Mouse (Mus musculus): ENCODE data around the gene Fbxw10. TPM values are rescaled to one million over a fixed set of nuclear protein-coding genes. Genes with fewer than 3 reads are reported as not detected.
A peak's percentile ranks its signal among the peaks of the same experiment; 100 is the strongest.

Fbxw10 gene
- polyA plus RNA-seq, 1 experiment from 2014 or later = 0.77 TPM

- H3K4me2 ChIP-seq (replicated peaks) = no peak overlapping the region
- WGBS = 95% methylated on average over 2 of the region's 2 CpGs
- H3K9ac ChIP-seq = no peak overlapping the region
- no peaks in the 10 kb centered on the region for H3K36me3 ChIP-seq
- ATAC-seq (ENCODE audit: insufficient number of reproducible peaks, insufficient read depth, low FRiP score, low TSS enrichment) = no peak
- H3K27me3 ChIP-seq = no peaks in the 10 kb centered on the region
- no peak overlapping the region for H3K27ac ChIP-seq
- H3K4me3 ChIP-seq = no peak overlapping the region
- H3K9me3 ChIP-seq = no peaks in the 10 kb centered on the region
- H3K4me1 ChIP-seq = peaks cover 5% of the 10 kb centered on the region; the same call in 1 of the 2 replicates
Observed at GRCm38 (mm10) chr11:62913141-62913540, 66.3 kb downstream of the Fbxw10 start.

- H3K36me3 ChIP-seq = no peaks in the 10 kb centered on the region
- H3K9me3 ChIP-seq = no peaks in the 10 kb centered on the region
- no peaks in the 10 kb centered on the region for H3K27me3 ChIP-seq
- H3K4me1 ChIP-seq = peaks cover 5% of the 10 kb centered on the region; the same call in 1 of the 2 replicates
- H3K4me2 ChIP-seq (replicated peaks) = no peak overlapping the region
- H3K4me3 ChIP-seq = no peak overlapping the region
- H3K27ac ChIP-seq = no peak overlapping the region
- H3K9ac ChIP-seq = no peak overlapping the region
- ATAC-seq (ENCODE audit: insufficient number of reproducible peaks, insufficient read depth, low FRiP score, low TSS enrichment) = no peak
- WGBS = 58% methylated on average over 6 of the region's 6 CpGs
Observed at GRCm38 (mm10) chr11:62914532-62914931, 67.7 kb downstream of the Fbxw10 start.

GRCm38 (mm10) chr11:62915486-62915885 is 68.6 kb downstream of the Fbxw10 start:
- Histone ChIP-seq H3K27ac (no peak overlapping the region), H3K9me3 (no peaks in the 10 kb centered on the region), H3K9ac (no peak overlapping the region), H3K4me2 (replicated peaks) (no peak overlapping the region), H3K36me3 (no peaks in the 10 kb centered on the region), H3K4me3 (no peak overlapping the region), H3K4me1 (peaks cover 10% of the 10 kb centered on the region), H3K27me3 (no peaks in the 10 kb centered on the region)
- WGBS = 84% methylated on average over 2 of the region's 2 CpGs
- ATAC-seq (ENCODE audit: insufficient number of reproducible peaks, insufficient read depth, low FRiP score, low TSS enrichment) = no peak

GRCm38 (mm10) chr11:62916765-62917164 is 69.9 kb downstream of the Fbxw10 start:
- no peak overlapping the region for H3K9ac ChIP-seq
- no peaks in the 10 kb centered on the region for H3K36me3 ChIP-seq
- peaks cover 14% of the 10 kb centered on the region for H3K4me1 ChIP-seq
- no peak overlapping the region for H3K4me3 ChIP-seq
- no peaks in the 10 kb centered on the region for H3K27me3 ChIP-seq
- H3K27ac ChIP-seq = no peak overlapping the region
- 28% methylated on average over 2 of the region's 2 CpGs for WGBS
- H3K4me2 ChIP-seq (replicated peaks) = no peak overlapping the region
- ATAC-seq (ENCODE audit: insufficient number of reproducible peaks, insufficient read depth, low FRiP score, low TSS enrichment) = no peak
- no peaks in the 10 kb centered on the region for H3K9me3 ChIP-seq

- no peak for ATAC-seq (ENCODE audit: insufficient number of reproducible peaks, insufficient read depth, low FRiP score, low TSS enrichment)
- 71% methylated on average over 6 of the region's 6 CpGs for WGBS
- no peak overlapping the region for H3K9ac ChIP-seq
- H3K9me3 ChIP-seq = no peaks in the 10 kb centered on the region
- H3K4me3 ChIP-seq = peak overlapping the region; percentile 26; the same call in 1 of the 2 replicates
- peak overlapping the region; percentile 93 for H3K27ac ChIP-seq
- peaks cover 15% of the 10 kb centered on the region for H3K4me1 ChIP-seq
- no peaks in the 10 kb centered on the region for H3K36me3 ChIP-seq
- H3K27me3 ChIP-seq = no peaks in the 10 kb centered on the region
- peak overlapping the region; percentile 48 for H3K4me2 ChIP-seq (replicated peaks)
Observed at GRCm38 (mm10) chr11:62919946-62920742, 73.3 kb downstream of the Fbxw10 start.

GRCm38 (mm10) chr11:62920743-62921050 is 73.8 kb downstream of the Fbxw10 start:
- Histone ChIP-seq H3K4me3 (peak overlapping the region; percentile 26), H3K4me2 (replicated peaks) (peak overlapping the region; percentile 48), H3K27ac (peak overlapping the region; percentile 93), H3K9ac (no peak overlapping the region), H3K9me3 (no peaks in the 10 kb centered on the region), H3K27me3 (no peaks in the 10 kb centered on the region), H3K4me1 (peaks cover 15% of the 10 kb centered on the region), H3K36me3 (no peaks in the 10 kb centered on the region)
- WGBS = 13% methylated on average over 6 of the region's 6 CpGs
- ATAC-seq (ENCODE audit: insufficient number of reproducible peaks, insufficient read depth, low FRiP score, low TSS enrichment) = no peak

- H3K4me1 ChIP-seq = peaks cover 15% of the 10 kb centered on the region
- 13% methylated on average over 25 of the region's 25 CpGs for WGBS
Observed at GRCm38 (mm10) chr11:62921052-62921977, 74.4 kb downstream of the Fbxw10 start.

GRCm38 (mm10) chr11:62924091-62924761 is 77.4 kb downstream of the Fbxw10 start:
- H3K9me3 ChIP-seq = no peaks in the 10 kb centered on the region
- peaks cover 10% of the 10 kb centered on the region for H3K4me1 ChIP-seq
- H3K27ac ChIP-seq = no peak overlapping the region
- WGBS = 82% methylated on average over 6 of the region's 6 CpGs
- ATAC-seq (ENCODE audit: insufficient number of reproducible peaks, insufficient read depth, low FRiP score, low TSS enrichment) = no peak
- no peaks in the 10 kb centered on the region for H3K27me3 ChIP-seq
- no peak overlapping the region for H3K4me2 ChIP-seq (replicated peaks)
- H3K36me3 ChIP-seq = no peaks in the 10 kb centered on the region
- H3K9ac ChIP-seq = no peak overlapping the region
- H3K4me3 ChIP-seq = no peak overlapping the region

More at GRCm38 (mm10) chr11:62921052-62921977, 74.4 kb downstream of the Fbxw10 start:
- Histone ChIP-seq H3K4me2 (replicated peaks) (peak overlapping the region; percentile 48), H3K27me3 (no peaks in the 10 kb centered on the region), H3K36me3 (no peaks in the 10 kb centered on the region), H3K9ac (no peak overlapping the region), H3K4me3 (peak overlapping the region; percentile 26), H3K9me3 (no peaks in the 10 kb centered on the region), H3K27ac (peak overlapping the region; percentile 93)
- ATAC-seq (ENCODE audit: insufficient number of reproducible peaks, insufficient read depth, low FRiP score, low TSS enrichment) = peak; percentile 92

Other genes with a start within 250 kb of the Fbxw10 start
- 22.6 and 24.4 TPM in 2 replicates for gene Lrrc75a, start 198.5 kb upstream of the Fbxw10 start, polyA plus RNA-seq (2016; fragmentation: Nextera tagmentation; extraction: Ambion mirVana)
- gene Mmgt2, start 198.4 kb upstream of the Fbxw10 start, polyA plus RNA-seq (2016; fragmentation: Nextera tagmentation; extraction: Ambion mirVana) = 59.4 and 62.3 TPM in 2 replicates
- 16.9 and 18.7 TPM in 2 replicates for gene Zfp287, start 115.2 kb upstream of the Fbxw10 start, polyA plus RNA-seq (2016; fragmentation: Nextera tagmentation; extraction: Ambion mirVana)
- not detected in 2 replicates for gene Gm10428, start 94.0 kb upstream of the Fbxw10 start, polyA plus RNA-seq (2016; fragmentation: Nextera tagmentation; extraction: Ambion mirVana)
- 38.0 and 40.4 TPM in 2 replicates for gene Zfp286, start 57.6 kb upstream of the Fbxw10 start, polyA plus RNA-seq (2016; fragmentation: Nextera tagmentation; extraction: Ambion mirVana)
- 14.0 and 16.8 TPM in 2 replicates for gene Trim16, start 26.8 kb upstream of the Fbxw10 start, polyA plus RNA-seq (2016; fragmentation: Nextera tagmentation; extraction: Ambion mirVana)
- gene Tvp23b, start 32.4 kb downstream of the Fbxw10 start, polyA plus RNA-seq (2016; fragmentation: Nextera tagmentation; extraction: Ambion mirVana) = 60.0 and 61.7 TPM in 2 replicates
- 0.32 TPM in 1 of 2 replicates, not detected in the other for gene Cdrt4, start 104.1 kb downstream of the Fbxw10 start, polyA plus RNA-seq (2016; fragmentation: Nextera tagmentation; extraction: Ambion mirVana)
- 0.12 TPM in 1 of 2 replicates, not detected in the other for gene Tekt3, start 214.6 kb downstream of the Fbxw10 start, polyA plus RNA-seq (2016; fragmentation: Nextera tagmentation; extraction: Ambion mirVana)

Measured in embryonic facial prominence, embryonic 12.5 days (tissue).